Mouse (Mus musculus): ENCODE results near the gene Catspere2.

GRCm38 (mm10) chr1:178188386-178188785 is 205.2 kb downstream of the Catspere2 start:
- TF ChIP-seq POLR2A (IDR thresholded peaks at IDR 0.05; ENCODE audit: insufficient read depth, low read length) (no peak), CTCF (IDR thresholded peaks at IDR 0.05; ENCODE audit: low read depth, low read length) (no peak)
